Mouse (Mus musculus): Measurements from ENCODE around the gene Pvr. TPM values are rescaled to one million over a fixed set of nuclear protein-coding genes. Genes with fewer than 3 reads are reported as not detected.

Pvr gene
- polyA plus RNA-seq, 1 experiment = 0.34 TPM

GRCm38 (mm10) chr7:19923797-19924196 is 2.8 kb upstream of the Pvr start:
- H3K36me3 ChIP-seq (replicated peaks; ENCODE audit: low read length) = no peaks in the 10 kb centered on the region
- no peak overlapping the region for H3K4me3 ChIP-seq (replicated peaks)
- TF ChIP-seq FLI1 (IDR thresholded peaks at IDR 0.05; ENCODE audit: low read length) (no peak), GATA1 (IDR thresholded peaks at IDR 0.05; ENCODE audit: borderline replicate concordance, low read length) (no peak)
- H3K4me1 ChIP-seq = peaks cover 47% of the 10 kb centered on the region
- peaks cover 7% of the 10 kb centered on the region for H3K9me3 ChIP-seq
- peaks cover 56% of the 10 kb centered on the region for H3K27me3 ChIP-seq (replicated peaks)

GRCm38 (mm10) chr7:19923354-19923753 is 2.4 kb upstream of the Pvr start:
- no peaks in the 10 kb centered on the region for H3K36me3 ChIP-seq (replicated peaks; ENCODE audit: low read length)
- TF ChIP-seq GATA1 (IDR thresholded peaks at IDR 0.05; ENCODE audit: borderline replicate concordance, low read length) (no peak), FLI1 (IDR thresholded peaks at IDR 0.05; ENCODE audit: low read length) (no peak)
- H3K4me1 ChIP-seq = peaks cover 47% of the 10 kb centered on the region

GRCm38 (mm10) chr7:19920166-19920505 is 824 bp downstream of the Pvr start:
- Histone ChIP-seq H3K27me3 (replicated peaks) (peaks cover 59% of the 10 kb centered on the region), H3K36me3 (replicated peaks; ENCODE audit: low read length) (no peaks in the 10 kb centered on the region), H3K9me3 (no peaks in the 10 kb centered on the region), H3K4me3 (replicated peaks) (peak overlapping the region; percentile 92), H3K4me1 (peaks cover 31% of the 10 kb centered on the region)
- TF ChIP-seq GATA1 (IDR thresholded peaks at IDR 0.05; ENCODE audit: borderline replicate concordance, low read length) = no peak
- no peak for TF ChIP-seq FLI1 (IDR thresholded peaks at IDR 0.05; ENCODE audit: low read length)

More at GRCm38 (mm10) chr7:19923354-19923753, 2.4 kb upstream of the Pvr start:
- Histone ChIP-seq H3K4me3 (replicated peaks) (no peak overlapping the region), H3K9me3 (peaks cover 7% of the 10 kb centered on the region), H3K27me3 (replicated peaks) (peaks cover 55% of the 10 kb centered on the region)

- H3K36me3 ChIP-seq (replicated peaks; ENCODE audit: low read length) = no peaks in the 10 kb centered on the region
- peaks cover 27% of the 10 kb centered on the region for H3K27me3 ChIP-seq (replicated peaks)
- no peak overlapping the region for H3K4me3 ChIP-seq (replicated peaks)
- TF ChIP-seq FLI1 (IDR thresholded peaks at IDR 0.05; ENCODE audit: low read length) (no peak), GATA1 (IDR thresholded peaks at IDR 0.05; ENCODE audit: borderline replicate concordance, low read length) (no peak)
- no peaks in the 10 kb centered on the region for H3K9me3 ChIP-seq
- peaks cover 12% of the 10 kb centered on the region for H3K4me1 ChIP-seq
These were observed 6.4 kb downstream of the Pvr start for GRCm38 (mm10) chr7:19914558-19914957.

- Histone ChIP-seq H3K9me3 (no peaks in the 10 kb centered on the region), H3K27me3 (replicated peaks) (peaks cover 18% of the 10 kb centered on the region), H3K36me3 (replicated peaks; ENCODE audit: low read length) (no peaks in the 10 kb centered on the region), H3K4me1 (peaks cover 12% of the 10 kb centered on the region), H3K4me3 (replicated peaks) (no peak overlapping the region)
- no peak for TF ChIP-seq FLI1 (IDR thresholded peaks at IDR 0.05; ENCODE audit: low read length)
- TF ChIP-seq GATA1 (IDR thresholded peaks at IDR 0.05; ENCODE audit: borderline replicate concordance, low read length) = no peak
These were observed 9.1 kb downstream of the Pvr start for GRCm38 (mm10) chr7:19911695-19912524.

- peaks cover 12% of the 10 kb centered on the region for H3K4me1 ChIP-seq
- no peaks in the 10 kb centered on the region for H3K9me3 ChIP-seq
- TF ChIP-seq FLI1 (IDR thresholded peaks at IDR 0.05; ENCODE audit: low read length) = no peak
- no peak for TF ChIP-seq GATA1 (IDR thresholded peaks at IDR 0.05; ENCODE audit: borderline replicate concordance, low read length)
- no peak overlapping the region for H3K4me3 ChIP-seq (replicated peaks)
- no peaks in the 10 kb centered on the region for H3K36me3 ChIP-seq (replicated peaks; ENCODE audit: low read length)
- H3K27me3 ChIP-seq (replicated peaks) = peaks cover 11% of the 10 kb centered on the region
These were observed 9.7 kb downstream of the Pvr start for GRCm38 (mm10) chr7:19911292-19911658.

DNA sequence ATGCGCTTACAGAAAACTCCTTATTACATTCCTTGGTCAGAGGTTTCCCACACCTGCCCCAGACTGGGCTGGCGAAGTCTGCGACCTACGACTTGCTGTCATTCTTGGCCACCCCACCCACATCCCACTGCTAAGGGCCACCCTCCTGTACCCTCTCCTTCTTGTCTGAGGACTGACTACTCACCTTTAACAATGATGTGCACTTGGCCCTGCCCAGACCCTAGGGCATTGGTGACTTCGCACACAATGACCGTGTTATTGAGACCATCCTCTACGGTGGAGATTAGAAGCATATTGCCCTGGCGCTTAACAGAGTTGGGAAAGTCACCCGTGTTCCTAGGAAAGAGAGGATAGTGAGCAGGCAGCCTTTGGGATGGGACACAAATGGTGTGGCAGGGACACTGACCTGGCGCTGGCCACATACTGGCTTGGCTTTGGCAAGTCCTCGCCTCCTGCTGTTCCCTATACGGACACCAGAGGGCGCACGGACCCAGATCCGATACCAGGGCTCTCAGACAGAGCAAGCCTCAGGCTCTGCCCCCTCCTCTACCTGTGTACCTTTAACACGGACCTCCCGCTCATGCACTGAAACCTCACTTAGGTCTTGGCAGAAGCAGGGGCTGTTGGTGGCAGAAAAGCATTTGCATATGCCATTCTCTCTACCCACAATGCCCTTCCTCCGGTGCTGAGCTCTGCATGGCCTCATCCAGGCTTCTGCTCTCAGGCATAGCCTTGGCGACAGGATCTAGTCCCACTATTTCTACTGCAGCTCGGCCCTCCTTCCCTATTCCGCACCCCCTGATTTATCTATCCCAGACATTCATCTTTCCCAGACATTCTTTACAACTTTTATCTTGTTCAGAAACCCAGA is 10.3 kb downstream of the Pvr start:
- H3K4me3 ChIP-seq (replicated peaks) = no peak overlapping the region
- H3K9me3 ChIP-seq = no peaks in the 10 kb centered on the region
- peaks cover 12% of the 10 kb centered on the region for H3K4me1 ChIP-seq
- peaks cover 5% of the 10 kb centered on the region for H3K27me3 ChIP-seq (replicated peaks)
- no peak for TF ChIP-seq FLI1 (IDR thresholded peaks at IDR 0.05; ENCODE audit: low read length)
- TF ChIP-seq GATA1 (IDR thresholded peaks at IDR 0.05; ENCODE audit: borderline replicate concordance, low read length) = no peak
- H3K36me3 ChIP-seq (replicated peaks; ENCODE audit: low read length) = no peaks in the 10 kb centered on the region

DNA sequence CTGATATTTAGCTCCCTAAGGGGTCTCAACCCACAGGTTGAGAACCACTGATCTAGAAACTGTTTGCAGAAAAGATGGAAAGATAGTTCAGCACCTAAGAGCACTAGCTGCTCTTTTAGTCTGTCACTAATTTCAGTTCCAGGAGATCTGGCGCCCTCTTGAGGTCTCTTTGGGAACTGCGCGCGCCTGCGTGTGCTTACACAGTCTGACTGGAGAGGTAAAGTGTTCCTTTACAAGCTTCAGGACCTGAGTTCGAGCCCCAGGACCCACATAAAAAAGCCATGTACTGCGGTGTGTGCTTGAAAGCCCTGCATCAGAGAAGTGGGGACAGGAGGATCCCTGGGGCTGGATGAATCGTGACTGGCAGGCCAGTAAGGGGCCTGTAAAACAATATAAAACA is 31.1 kb downstream of the Pvr start:
- Histone ChIP-seq H3K27me3 (replicated peaks) (peaks cover 22% of the 10 kb centered on the region), H3K9me3 (no peaks in the 10 kb centered on the region), H3K4me3 (replicated peaks) (no peak overlapping the region), H3K4me1 (no peaks in the 10 kb centered on the region), H3K36me3 (replicated peaks; ENCODE audit: low read length) (no peaks in the 10 kb centered on the region)
- TF ChIP-seq FLI1 (IDR thresholded peaks at IDR 0.05; ENCODE audit: low read length) (no peak), GATA1 (IDR thresholded peaks at IDR 0.05; ENCODE audit: borderline replicate concordance, low read length) (no peak)

DNA sequence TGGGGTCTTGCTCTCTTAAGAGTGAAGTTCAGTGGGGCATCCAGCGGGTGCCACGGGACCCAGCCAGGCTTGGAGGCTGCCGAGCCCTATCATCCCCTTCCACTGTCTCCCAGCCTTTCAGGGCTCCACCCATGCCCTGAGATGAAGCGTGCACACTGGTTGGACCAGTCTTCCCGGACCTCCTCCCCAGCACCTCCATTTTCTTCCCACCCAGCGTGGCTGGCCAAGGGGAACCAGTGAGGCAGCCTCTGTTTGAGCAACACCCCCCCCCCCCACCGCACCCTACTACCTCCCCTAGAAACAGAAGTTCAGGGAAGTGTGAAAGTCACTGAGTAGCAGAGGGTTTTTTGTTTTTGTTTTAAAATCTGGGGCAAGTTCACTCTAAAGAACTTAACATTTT is 33.1 kb downstream of the Pvr start, which contains the start of gene Ceacam19:
Gene Ceacam19 (minus strand): TSS at position 117 of the 400 bp plus-strand sequence.
- TF ChIP-seq FLI1 (IDR thresholded peaks at IDR 0.05; ENCODE audit: low read length) = no peak
- TF ChIP-seq GATA1 (IDR thresholded peaks at IDR 0.05; ENCODE audit: borderline replicate concordance, low read length) = no peak
- no peaks in the 10 kb centered on the region for H3K9me3 ChIP-seq
- no peaks in the 10 kb centered on the region for H3K4me1 ChIP-seq
- H3K27me3 ChIP-seq (replicated peaks) = peaks cover 26% of the 10 kb centered on the region
- H3K36me3 ChIP-seq (replicated peaks; ENCODE audit: low read length) = no peaks in the 10 kb centered on the region
- H3K4me3 ChIP-seq (replicated peaks) = no peak within 1 kb of the TSS

- Histone ChIP-seq H3K4me3 (replicated peaks) (no peak overlapping the region), H3K36me3 (replicated peaks; ENCODE audit: low read length) (no peaks in the 10 kb centered on the region), H3K4me1 (peaks cover 27% of the 10 kb centered on the region), H3K27me3 (replicated peaks) (peaks cover 24% of the 10 kb centered on the region), H3K9me3 (no peaks in the 10 kb centered on the region)
- TF ChIP-seq FLI1 (IDR thresholded peaks at IDR 0.05; ENCODE audit: low read length) (no peak), GATA1 (IDR thresholded peaks at IDR 0.05; ENCODE audit: borderline replicate concordance, low read length) (no peak)
These were observed 40.2 kb downstream of the Pvr start for GRCm38 (mm10) chr7:19880754-19881153.

All from megakaryocyte, embryonic 14.5 days (primary cell).